In the genomic region with DNA sequence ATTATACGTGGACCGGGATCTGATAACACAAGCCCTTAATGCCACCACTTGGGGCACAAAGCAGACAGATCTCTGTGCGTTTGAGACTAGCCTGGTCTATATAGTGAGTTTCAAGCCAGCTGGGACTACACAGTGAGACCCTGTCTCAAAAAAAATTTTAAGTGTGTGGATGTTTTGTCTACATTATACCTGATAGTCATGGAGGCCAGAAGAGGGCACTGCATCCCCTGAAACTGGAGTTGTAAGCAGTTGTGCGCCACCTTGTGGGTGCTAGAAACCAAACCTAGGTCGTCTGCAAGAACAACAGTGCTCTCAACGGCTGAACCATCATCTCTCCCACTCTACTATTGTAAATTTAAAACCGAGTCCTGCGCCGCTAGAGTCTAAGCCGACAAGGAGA, we compare ENCODE assay signal across 8 mouse cellular contexts. TPM values are rescaled to one million over a fixed set of nuclear protein-coding genes. Genes with fewer than 3 reads are reported as not detected.
A peak's percentile ranks its signal among the peaks of the same experiment; 100 is the strongest.
DNase-seq lines count a peak whose midpoint lies in the region; ATAC-seq lines count a peak whose summit lies in the region.

No protein-coding gene starts in this region.

- peak; percentile 81 for DNase-seq in 416B (ENCODE audit: low read depth)
- DNase-seq in adrenal gland, adult 2 months, result peak; percentile 61
- DNase-seq in embryo, embryonic 10.5 days (ENCODE audit: low spot score), result peak; percentile 92
- peak; percentile 73 for DNase-seq in kidney, adult 11 months
- DNase-seq in spleen, postnatal 14 days (ENCODE audit: low spot score in 2 of 2), result peak; percentile 61 to 69

- no peak overlapping the region for H3K9ac ChIP-seq in limb, embryonic 15.5 days
- no peak overlapping the region for H3K9ac ChIP-seq in midbrain, embryonic 15.5 days

- H3K9me3 ChIP-seq in limb, embryonic 15.5 days, result no peaks in the 10 kb centered on the region
- no peaks in the 10 kb centered on the region for H3K9me3 ChIP-seq in midbrain, embryonic 15.5 days

- H3K27me3 ChIP-seq in limb, embryonic 15.5 days, result no peaks in the 10 kb centered on the region
- H3K27me3 ChIP-seq in midbrain, embryonic 15.5 days (replicated peaks), result no peaks in the 10 kb centered on the region

- H3K4me2 ChIP-seq in limb, embryonic 15.5 days, result peak overlapping the region; percentile 83
- H3K4me2 ChIP-seq in midbrain, embryonic 15.5 days, result peak overlapping the region; percentile 90

- peaks cover 7% of the 10 kb centered on the region for H3K4me1 ChIP-seq in limb, embryonic 15.5 days
- H3K4me1 ChIP-seq in midbrain, embryonic 15.5 days, result peaks cover 10% of the 10 kb centered on the region

- 30% methylated on average over 10 of the region's 10 CpGs for WGBS in limb, embryonic 15.5 days
- WGBS in midbrain, embryonic 15.5 days, result 28% methylated on average over 10 of the region's 10 CpGs

- peak; percentile 25 for ATAC-seq in granulocyte monocyte progenitor cell, adult 5-6 weeks (replicated peaks; ENCODE audit: poor library complexity, severe bottlenecking)
- no peak for ATAC-seq in limb, embryonic 15.5 days (ENCODE audit: insufficient number of reproducible peaks, low FRiP score, low TSS enrichment, low read depth)
- ATAC-seq in midbrain, embryonic 15.5 days (replicated peaks), result peak; percentile 69

- H3K27ac ChIP-seq in limb, embryonic 15.5 days, result no peak overlapping the region
- H3K27ac ChIP-seq in midbrain, embryonic 15.5 days, result peak overlapping the region; percentile 53; the same call in 1 of the 2 replicates

- peak overlapping the region; percentile 80 for H3K4me3 ChIP-seq in limb, embryonic 15.5 days
- H3K4me3 ChIP-seq in midbrain, embryonic 15.5 days, result peak overlapping the region; percentile 78

- H3K36me3 ChIP-seq in limb, embryonic 15.5 days, result no peaks in the 10 kb centered on the region
- H3K36me3 ChIP-seq in midbrain, embryonic 15.5 days (replicated peaks), result no peaks in the 10 kb centered on the region

RNA-seq across cellular contexts. Expression of gene Cep164, which starts 0.6 kb away (rescaled TPM):
- total RNA-seq in adrenal gland, adult 2 months (2021), result 10 to 100 TPM; 15.0 to 18.8 TPM
- 23.4 and 28.1 TPM in 2 replicates for polyA plus RNA-seq in adrenal gland, adult 2 months (2012; rRNA removed)
- 19.8 and 22.3 TPM in 2 replicates for total RNA-seq in granulocyte monocyte progenitor cell, adult 5-6 weeks (2014; fragmentation: Nextera tagmentation)
- total RNA-seq in granulocyte monocyte progenitor cell, adult 5-6 weeks (2017), result 18.5 and 22.1 TPM in 2 replicates
- polyA plus RNA-seq in limb, embryonic 15.5 days (2015; fragmentation: Nextera tagmentation; extraction: Ambion mirVana), result 28.8 and 30.3 TPM in 2 replicates
- 13.5 and 15.9 TPM in 2 replicates for polyA plus RNA-seq in midbrain, embryonic 15.5 days (2015; fragmentation: Nextera tagmentation; extraction: Ambion mirVana)

RNA-seq across cellular contexts. Expression of gene Bace1, which starts 9.3 kb away (rescaled TPM):
- 10 to 100 TPM; 22.0 to 27.6 TPM for total RNA-seq in adrenal gland, adult 2 months (2021)
- polyA plus RNA-seq in adrenal gland, adult 2 months (2012; rRNA removed), result 22.9 and 28.7 TPM in 2 replicates
- 44.3 and 77.0 TPM in 2 replicates for total RNA-seq in granulocyte monocyte progenitor cell, adult 5-6 weeks (2014; fragmentation: Nextera tagmentation)
- total RNA-seq in granulocyte monocyte progenitor cell, adult 5-6 weeks (2017), result 48.5 and 62.9 TPM in 2 replicates
- polyA plus RNA-seq in limb, embryonic 15.5 days (2015; fragmentation: Nextera tagmentation; extraction: Ambion mirVana), result 37.2 and 41.8 TPM in 2 replicates
- polyA plus RNA-seq in midbrain, embryonic 15.5 days (2015; fragmentation: Nextera tagmentation; extraction: Ambion mirVana), result 56.5 and 58.0 TPM in 2 replicates
